Mouse (Mus musculus) heart, adult 2 months (tissue): ENCODE data around the gene 4930415O20Rik. TPM values are rescaled to one million over a fixed set of nuclear protein-coding genes. Genes with fewer than 3 reads are reported as not detected.

ENCODE experiments used
- DNase-seq, 2 experiments: peaks; one replicate each; pipeline ENCODE4 v3.0.0; 2021
- H3K27ac ChIP-seq: fragments of 200-600 bp; 2 replicates; pipeline ENCODE4 v1.8.1; 2022
- H3K27me3 ChIP-seq: fragments of 200-500 bp; 2 replicates; pipeline ENCODE4 v1.6.1; 2012; ENCODE audit warnings: mild to moderate bottlenecking, low read length, inconsistent platforms, mixed read lengths; ENCODE audit not compliant: control insufficient read depth, insufficient read depth
- H3K36me3 ChIP-seq: fragments of 200-500 bp; 2 replicates; pipeline ENCODE4 v1.6.1; 2012; ENCODE audit warnings: low read length, inconsistent platforms; ENCODE audit not compliant: control insufficient read depth, insufficient read depth
- H3K4me1 ChIP-seq: fragments of 200-500 bp; 2 replicates; pipeline ENCODE4 v1.6.1; 2011; ENCODE audit warnings: low read length; ENCODE audit not compliant: control insufficient read depth, insufficient read depth
- H3K4me3 ChIP-seq: fragments of 200-600 bp; 2 replicates; pipeline ENCODE4 v1.8.1; 2022
- H3K79me2 ChIP-seq: fragments of 200-500 bp; replicated peaks from 2 replicates; pipeline ENCODE4 v1.6.1; 2012; ENCODE audit warnings: mild to moderate bottlenecking, inconsistent platforms, low read length, moderate library complexity, mixed read lengths; ENCODE audit not compliant: control insufficient read depth, insufficient read depth
- H3K9ac ChIP-seq: fragments of 200-500 bp; 2 replicates; pipeline ENCODE4 v1.6.1; 2012; ENCODE audit warnings: low read depth, mild to moderate bottlenecking, control low read depth, inconsistent platforms, low read length, mixed read lengths
- CTCF ChIP-seq: fragments of 200-600 bp; IDR thresholded peaks from 2 replicates; pipeline ENCODE4 v1.8.1; 2022; ENCODE audit warnings: antibody characterized with exemption, mild to moderate bottlenecking, moderate library complexity
- EP300 ChIP-seq: fragments of 200-500 bp; IDR thresholded peaks from 2 replicates; pipeline ENCODE4 v1.6.1; 2011; ENCODE audit warnings: low read depth, low read length, control low read depth; ENCODE audit not compliant: insufficient read depth
- POLR2A ChIP-seq: fragments of 200-500 bp; IDR thresholded peaks from 2 replicates; pipeline ENCODE4 v1.6.1; 2011; ENCODE audit warnings: mild to moderate bottlenecking, low read depth, low read length, control low read depth; ENCODE audit not compliant: insufficient read depth
- WGBS: fragments of 180-500 bp; shearing (Covaris S2); methylation state at CpG from one replicate; pipeline ENCODE4 v1.1.7; 2018; 5-methylcytosine and 5-hydroxymethylcytosine counted together
- intact Hi-C: fragments of 180-260 bp; cut with DNase I; formaldehyde crosslinking; loops from one replicate; pipeline ENCODE4 v1.15.1; 2025
- polyA plus RNA-seq: library from polyadenylated mRNA; depleted of rRNA; stranded (reverse); fragments of >200 nt; gene quantifications from 2 replicates; pipeline ENCODE4 v1.2.3, GENCODE M21; 2012
- total RNA-seq, 2 experiments: library from RNA; stranded (reverse); gene quantifications; 2 replicates each; pipeline ENCODE4 v1.2.3; 2021

Gene 4930415O20Rik
- total and polyA plus RNA-seq, 3 experiments = 1.6 to 2.1 TPM; not detected in 1

GRCm38 (mm10) chr15:98557186-98557585, 13.6 kb upstream of the 4930415O20Rik start:
- 79% methylated on average over 5 of the region's 5 CpGs for WGBS
- no peak for TF ChIP-seq CTCF
- no peak for TF ChIP-seq EP300
- no peak for TF ChIP-seq POLR2A
- Histone ChIP-seq H3K36me3 (peaks cover 22% of the 10 kb centered on the region), H3K9ac (no peak overlapping the region), H3K27ac (no peak overlapping the region), H3K27me3 (no peaks in the 10 kb centered on the region), H3K4me1 (peaks cover 3% of the 10 kb centered on the region), H3K4me3 (no peak overlapping the region), H3K79me2 (no peaks in the 10 kb centered on the region)
- intact Hi-C loops = no loop called here
- DNase-seq = no peak

DNA sequence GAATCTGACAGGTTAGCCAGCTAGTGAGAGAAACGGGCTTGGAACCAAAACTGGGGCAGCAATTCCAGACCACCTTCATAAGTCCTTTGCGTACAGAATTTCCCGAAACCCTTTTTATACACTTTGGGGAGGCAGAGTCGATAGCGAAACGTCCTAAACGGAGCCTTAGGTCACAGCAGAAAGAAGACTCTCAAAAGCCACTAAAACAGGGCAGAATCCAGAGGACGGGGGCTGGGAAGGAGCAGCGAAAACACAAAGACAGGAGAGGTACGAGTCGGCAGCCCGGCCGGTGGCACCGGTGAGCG, 3.9 kb upstream of the 4930415O20Rik start:
- DNase-seq = no peak
- Histone ChIP-seq H3K27me3 (no peaks in the 10 kb centered on the region), H3K79me2 (peaks cover 6% of the 10 kb centered on the region), H3K27ac (peak overlapping the region; percentile 96), H3K4me3 (peak overlapping the region; percentile 68), H3K36me3 (peaks cover 20% of the 10 kb centered on the region), H3K4me1 (peaks cover 13% of the 10 kb centered on the region), H3K9ac (peak overlapping the region; percentile 83)
- intact Hi-C loops = loop anchor here (2.0 kb wide), 2 partner anchors 32 to 56 kb away; partner anchors contain the start of gene Kansl2
- WGBS = under 1% methylated on average over 15 of the region's 15 CpGs
- TF ChIP-seq CTCF (no peak), POLR2A (no peak), EP300 (no peak)

GRCm38 (mm10) chr15:98567278-98568134, 3.3 kb upstream of the 4930415O20Rik start:
- peak overlapping the region; percentile 96 for H3K27ac ChIP-seq
- intact Hi-C loops = loop anchor here (2.0 kb wide), 2 partner anchors 33 to 57 kb away; partner anchors contain the start of gene Kansl2
- no peaks in the 10 kb centered on the region for H3K27me3 ChIP-seq
- TF ChIP-seq POLR2A = peak; percentile 96
- TF ChIP-seq CTCF = peak; percentile 67
- peak; percentile 75 for TF ChIP-seq EP300
- H3K4me1 ChIP-seq = peaks cover 10% of the 10 kb centered on the region
- peak; percentile 100 for DNase-seq
- H3K4me3 ChIP-seq = peak overlapping the region; percentile 89
- under 1% methylated on average over 88 of the region's 88 CpGs for WGBS
- peak overlapping the region; percentile 93 for H3K9ac ChIP-seq
- peaks cover 20% of the 10 kb centered on the region for H3K36me3 ChIP-seq
- H3K79me2 ChIP-seq = peaks cover 6% of the 10 kb centered on the region

GRCm38 (mm10) chr15:98568256-98569033, 2.4 kb upstream of the 4930415O20Rik start:
- Histone ChIP-seq H3K9ac (peak overlapping the region; percentile 93), H3K36me3 (peaks cover 15% of the 10 kb centered on the region), H3K4me3 (peak overlapping the region; percentile 89), H3K27me3 (no peaks in the 10 kb centered on the region), H3K79me2 (peaks cover 5% of the 10 kb centered on the region), H3K4me1 (peaks cover 10% of the 10 kb centered on the region), H3K27ac (peak overlapping the region; percentile 94)
- TF ChIP-seq CTCF (no peak), POLR2A (no peak), EP300 (no peak)
- intact Hi-C loops = no loop called here
- 8% methylated on average over 22 of the region's 22 CpGs for WGBS
- DNase-seq = no peak

- no peaks in the 10 kb centered on the region for H3K27me3 ChIP-seq
- DNase-seq = no peak
- H3K4me3 ChIP-seq = no peak overlapping the region
- 64% methylated on average over 7 of the region's 7 CpGs for WGBS
- H3K27ac ChIP-seq = no peak overlapping the region
- H3K9ac ChIP-seq = no peak overlapping the region
- H3K4me1 ChIP-seq = peaks cover 10% of the 10 kb centered on the region
- intact Hi-C loops = no loop called here
- TF ChIP-seq CTCF = no peak
- no peak for TF ChIP-seq POLR2A
- no peak for TF ChIP-seq EP300
- H3K36me3 ChIP-seq = peaks cover 15% of the 10 kb centered on the region
- peaks cover 5% of the 10 kb centered on the region for H3K79me2 ChIP-seq
Observed at GRCm38 (mm10) chr15:98569216-98569615, 1.6 kb upstream of the 4930415O20Rik start.
